Mouse (Mus musculus): Measurements from ENCODE around the gene B830017H08Rik. TPM values are rescaled to one million over a fixed set of nuclear protein-coding genes. Genes with fewer than 3 reads are reported as not detected.

Gene B830017H08Rik
- polyA plus RNA-seq (2015; fragmentation: Nextera tagmentation; extraction: Ambion mirVana) = 3.8 and 4.2 TPM in 2 replicates

GRCm38 (mm10) chr16:17832821-17833220 lies at the start of gene B830017H08Rik:
Gene B830017H08Rik, plus strand, starts transcription at chr16:17833121.
- peaks cover 24% of the 10 kb centered on the region for H3K27me3 ChIP-seq (ENCODE audit: control insufficient read depth, insufficient read depth, low read depth, low read length)
- no peaks in the 10 kb centered on the region for H3K9me3 ChIP-seq (replicated peaks; ENCODE audit: control insufficient read depth, low read length, poor library complexity, severe bottlenecking)

GRCm38 (mm10) chr16:17785337-17785736 lies 47.6 kb upstream of the B830017H08Rik start:
- Histone ChIP-seq H3K4me1 (ENCODE audit: control insufficient read depth, insufficient read depth, low read length) (no peaks in the 10 kb centered on the region), H3K27me3 (ENCODE audit: control insufficient read depth, insufficient read depth, low read depth, low read length) (no peaks in the 10 kb centered on the region), H3K27ac (ENCODE audit: low read length) (no peak overlapping the region), H3K9ac (ENCODE audit: low read depth, low read length) (no peak overlapping the region), H3K9me3 (replicated peaks; ENCODE audit: control insufficient read depth, low read length, poor library complexity, severe bottlenecking) (no peaks in the 10 kb centered on the region), H3K4me3 (ENCODE audit: low read depth, low read length) (no peak overlapping the region), H3K4me2 (ENCODE audit: low read length) (no peak overlapping the region), H3K36me3 (ENCODE audit: control insufficient read depth, insufficient read depth, low read length) (peaks cover 36% of the 10 kb centered on the region)
- WGBS = 64% methylated on average over 3 of the region's 3 CpGs
- no peak for ATAC-seq

More at GRCm38 (mm10) chr16:17832821-17833220, at the start of gene B830017H08Rik:
- Histone ChIP-seq H3K27ac (ENCODE audit: low read length) (peak within 1 kb of the TSS; percentile 95), H3K4me2 (ENCODE audit: low read length) (peak within 1 kb of the TSS; percentile 84), H3K36me3 (ENCODE audit: control insufficient read depth, insufficient read depth, low read length) (no peaks in the 10 kb centered on the region), H3K4me3 (ENCODE audit: low read depth, low read length) (peak within 1 kb of the TSS; percentile 64), H3K9ac (ENCODE audit: low read depth, low read length) (peak within 1 kb of the TSS; percentile 85), H3K4me1 (ENCODE audit: control insufficient read depth, insufficient read depth, low read length) (peaks cover 18% of the 10 kb centered on the region)
- WGBS = 21% methylated on average over 7 of the region's 7 CpGs
- ATAC-seq = no peak; the same call in 1 of the 2 replicates

GRCm38 (mm10) chr16:17792728-17793127 lies 40.2 kb upstream of the B830017H08Rik start:
- H3K4me3 ChIP-seq (ENCODE audit: low read depth, low read length) = no peak overlapping the region
- peaks cover 8% of the 10 kb centered on the region for H3K4me1 ChIP-seq (ENCODE audit: control insufficient read depth, insufficient read depth, low read length)
- no peak for ATAC-seq
- H3K4me2 ChIP-seq (ENCODE audit: low read length) = no peak overlapping the region
- H3K9me3 ChIP-seq (replicated peaks; ENCODE audit: control insufficient read depth, low read length, poor library complexity, severe bottlenecking) = no peaks in the 10 kb centered on the region
- 71% methylated on average over 3 of the region's 3 CpGs for WGBS
- H3K27me3 ChIP-seq (ENCODE audit: control insufficient read depth, insufficient read depth, low read depth, low read length) = peaks cover 17% of the 10 kb centered on the region
- peaks cover 29% of the 10 kb centered on the region for H3K36me3 ChIP-seq (ENCODE audit: control insufficient read depth, insufficient read depth, low read length)
- no peak overlapping the region for H3K27ac ChIP-seq (ENCODE audit: low read length)
- H3K9ac ChIP-seq (ENCODE audit: low read depth, low read length) = no peak overlapping the region

GRCm38 (mm10) chr16:17794047-17794446 lies 38.9 kb upstream of the B830017H08Rik start:
- Histone ChIP-seq H3K36me3 (ENCODE audit: control insufficient read depth, insufficient read depth, low read length) (peaks cover 20% of the 10 kb centered on the region), H3K4me3 (ENCODE audit: low read depth, low read length) (no peak overlapping the region)

GRCm38 (mm10) chr16:17795643-17796042 lies 37.3 kb upstream of the B830017H08Rik start:
- ATAC-seq = no peak
- peaks cover 42% of the 10 kb centered on the region for H3K27me3 ChIP-seq (ENCODE audit: control insufficient read depth, insufficient read depth, low read depth, low read length)

More at GRCm38 (mm10) chr16:17794047-17794446, 38.9 kb upstream of the B830017H08Rik start:
- no peak overlapping the region for H3K4me2 ChIP-seq (ENCODE audit: low read length)
- ATAC-seq = no peak
- no peaks in the 10 kb centered on the region for H3K9me3 ChIP-seq (replicated peaks; ENCODE audit: control insufficient read depth, low read length, poor library complexity, severe bottlenecking)
- peaks cover 12% of the 10 kb centered on the region for H3K4me1 ChIP-seq (ENCODE audit: control insufficient read depth, insufficient read depth, low read length)
- no peak overlapping the region for H3K27ac ChIP-seq (ENCODE audit: low read length)
- H3K9ac ChIP-seq (ENCODE audit: low read depth, low read length) = no peak overlapping the region
- 92% methylated on average over 4 of the region's 4 CpGs for WGBS
- H3K27me3 ChIP-seq (ENCODE audit: control insufficient read depth, insufficient read depth, low read depth, low read length) = peaks cover 30% of the 10 kb centered on the region

GRCm38 (mm10) chr16:17796519-17796918 lies 36.4 kb upstream of the B830017H08Rik start:
- Histone ChIP-seq H3K9me3 (replicated peaks; ENCODE audit: control insufficient read depth, low read length, poor library complexity, severe bottlenecking) (no peaks in the 10 kb centered on the region), H3K36me3 (ENCODE audit: control insufficient read depth, insufficient read depth, low read length) (peaks cover 10% of the 10 kb centered on the region), H3K27ac (ENCODE audit: low read length) (no peak overlapping the region), H3K9ac (ENCODE audit: low read depth, low read length) (0 out of 2 replicates have a peak overlapping the region, but pooled peaks have one; percentile 69), H3K27me3 (ENCODE audit: control insufficient read depth, insufficient read depth, low read depth, low read length) (peaks cover 48% of the 10 kb centered on the region), H3K4me3 (ENCODE audit: low read depth, low read length) (peak overlapping the region; percentile 52), H3K4me1 (ENCODE audit: control insufficient read depth, insufficient read depth, low read length) (peaks cover 12% of the 10 kb centered on the region), H3K4me2 (ENCODE audit: low read length) (peak overlapping the region; percentile 84)
- ATAC-seq = no peak

More at GRCm38 (mm10) chr16:17795643-17796042, 37.3 kb upstream of the B830017H08Rik start:
- no peak overlapping the region for H3K9ac ChIP-seq (ENCODE audit: low read depth, low read length)
- H3K36me3 ChIP-seq (ENCODE audit: control insufficient read depth, insufficient read depth, low read length) = peaks cover 10% of the 10 kb centered on the region
- no peak overlapping the region for H3K27ac ChIP-seq (ENCODE audit: low read length)
- H3K4me2 ChIP-seq (ENCODE audit: low read length) = no peak overlapping the region
- peaks cover 12% of the 10 kb centered on the region for H3K4me1 ChIP-seq (ENCODE audit: control insufficient read depth, insufficient read depth, low read length)
- WGBS = 55% methylated on average over 5 of the region's 5 CpGs
- no peak overlapping the region for H3K4me3 ChIP-seq (ENCODE audit: low read depth, low read length)
- no peaks in the 10 kb centered on the region for H3K9me3 ChIP-seq (replicated peaks; ENCODE audit: control insufficient read depth, low read length, poor library complexity, severe bottlenecking)

GRCm38 (mm10) chr16:17796971-17797811 lies 35.7 kb upstream of the B830017H08Rik start, which contains the start of gene Scarf2:
Gene Scarf2, plus strand, starts transcription at chr16:17797282.
- 0 out of 2 replicates have a peak, but pooled peaks have one; percentile 11 for ATAC-seq
- Histone ChIP-seq H3K36me3 (ENCODE audit: control insufficient read depth, insufficient read depth, low read length) (peaks cover 5% of the 10 kb centered on the region), H3K9ac (ENCODE audit: low read depth, low read length) (peak within 1 kb of the TSS; percentile 69), H3K4me3 (ENCODE audit: low read depth, low read length) (peak within 1 kb of the TSS; percentile 52), H3K4me1 (ENCODE audit: control insufficient read depth, insufficient read depth, low read length) (peaks cover 12% of the 10 kb centered on the region), H3K9me3 (replicated peaks; ENCODE audit: control insufficient read depth, low read length, poor library complexity, severe bottlenecking) (no peaks in the 10 kb centered on the region), H3K27ac (ENCODE audit: low read length) (no peak within 1 kb of the TSS), H3K27me3 (ENCODE audit: control insufficient read depth, insufficient read depth, low read depth, low read length) (peaks cover 55% of the 10 kb centered on the region), H3K4me2 (ENCODE audit: low read length) (peak within 1 kb of the TSS; percentile 84)
- WGBS = 3% methylated on average over 57 of the region's 81 CpGs

GRCm38 (mm10) chr16:17797812-17798311 lies 35.1 kb upstream of the B830017H08Rik start:
- peak overlapping the region; percentile 52 for H3K4me3 ChIP-seq (ENCODE audit: low read depth, low read length)
- H3K36me3 ChIP-seq (ENCODE audit: control insufficient read depth, insufficient read depth, low read length) = no peaks in the 10 kb centered on the region
- ATAC-seq = no peak
- H3K4me2 ChIP-seq (ENCODE audit: low read length) = peak overlapping the region; percentile 84
- WGBS = 4% methylated on average over 29 of the region's 29 CpGs
- H3K4me1 ChIP-seq (ENCODE audit: control insufficient read depth, insufficient read depth, low read length) = peaks cover 19% of the 10 kb centered on the region
- H3K27me3 ChIP-seq (ENCODE audit: control insufficient read depth, insufficient read depth, low read depth, low read length) = peaks cover 61% of the 10 kb centered on the region
- no peak overlapping the region for H3K27ac ChIP-seq (ENCODE audit: low read length)
- H3K9me3 ChIP-seq (replicated peaks; ENCODE audit: control insufficient read depth, low read length, poor library complexity, severe bottlenecking) = no peaks in the 10 kb centered on the region
- peak overlapping the region; percentile 69; the same call in 1 of the 2 replicates for H3K9ac ChIP-seq (ENCODE audit: low read depth, low read length)

Data from midbrain, embryonic 16.5 days (tissue).